Mouse (Mus musculus) embryonic stem cell, embryonic (primary cell): Measurements from ENCODE around the gene Ets1.

Experiments
- CTCF ChIA-PET, 4 experiments: fragments of 300-600 bp in 2 of 4; fragments of 350-600 bp in 2 of 4; sonication (Branson Sonifier 250); formaldehyde crosslinking; loops; one replicate each; lab custom pipeline; 2022; ENCODE audit warnings: inconsistent platforms in 2 of 4; lab: Charles Lee
- POLR2A ChIA-PET, 4 experiments: fragments of 300-600 bp in 2 of 4; fragments of 350-600 bp in 2 of 4; sonication (Branson Sonifier 250); formaldehyde crosslinking; loops; one replicate each; lab custom pipeline; 2022; ENCODE audit warnings: antibody characterized with exemption in 4 of 4, inconsistent platforms in 1 of 4; lab: Charles Lee

The Ets1 gene

GRCm38 (mm10) chr9:32730656-32731590 is 94.9 kb downstream of the Ets1 start:
- ChIA-PET POLR2A (interaction anchor here in 2 of 4 experiments (0.6 to 1.4 kb wide), 2 partner anchors 23 to 63 kb away, joined by 3 read pairs; no protein-coding TSS in a partner anchor), CTCF (interaction anchor here in 1 of 4 experiments (1.4 kb wide), 1 partner anchor 325 kb away, joined by 3 read pairs; no protein-coding TSS in a partner anchor)

GRCm38 (mm10) chr9:32731787-32732186 is 95.8 kb downstream of the Ets1 start:
- ChIA-PET CTCF (no interaction called here), POLR2A (no interaction called here)

GRCm38 (mm10) chr9:32735071-32735470 is 99.0 kb downstream of the Ets1 start:
- ChIA-PET POLR2A (no interaction called here), CTCF (no interaction called here)

GRCm38 (mm10) chr9:32736051-32736450 is 100.0 kb downstream of the Ets1 start:
- CTCF ChIA-PET: no interaction called here
- POLR2A ChIA-PET: interaction anchor here in 1 of 4 experiments (0.6 kb wide), 1 partner anchor 21 kb away, joined by 4 read pairs; no protein-coding TSS in a partner anchor

GRCm38 (mm10) chr9:32739988-32740387 is 104.0 kb downstream of the Ets1 start:
- POLR2A ChIA-PET: no interaction called here
- CTCF ChIA-PET: no interaction called here

GRCm38 (mm10) chr9:32740751-32741387 is 104.8 kb downstream of the Ets1 start:
- ChIA-PET CTCF (no interaction called here), POLR2A (no interaction called here)

- ChIA-PET POLR2A (no interaction called here), CTCF (no interaction called here)
Measured at GRCm38 (mm10) chr9:32741681-32742080, 105.7 kb downstream of the Ets1 start.

- ChIA-PET POLR2A (no interaction called here), CTCF (interaction anchor here in 1 of 4 experiments (0.9 kb wide), 1 partner anchor 17 kb away, joined by 3 read pairs; no protein-coding TSS in a partner anchor)
Measured at GRCm38 (mm10) chr9:32743157-32743556, 107.1 kb downstream of the Ets1 start.

GRCm38 (mm10) chr9:32743642-32744161 is 107.7 kb downstream of the Ets1 start:
- POLR2A ChIA-PET: no interaction called here
- CTCF ChIA-PET: interaction anchor here in 1 of 4 experiments (0.9 kb wide), 1 partner anchor 17 kb away, joined by 3 read pairs; no protein-coding TSS in a partner anchor

GRCm38 (mm10) chr9:32744288-32744687 is 108.3 kb downstream of the Ets1 start:
- POLR2A ChIA-PET: no interaction called here
- CTCF ChIA-PET: interaction anchor here in 1 of 4 experiments (0.9 kb wide), 1 partner anchor 18 kb away, joined by 3 read pairs; no protein-coding TSS in a partner anchor

GRCm38 (mm10) chr9:32745079-32745763 is 109.2 kb downstream of the Ets1 start:
- ChIA-PET POLR2A (no interaction called here), CTCF (no interaction called here)

GRCm38 (mm10) chr9:32745998-32746397 is 110.0 kb downstream of the Ets1 start:
- CTCF ChIA-PET: no interaction called here
- POLR2A ChIA-PET: no interaction called here

GRCm38 (mm10) chr9:32746615-32747014 is 110.6 kb downstream of the Ets1 start:
- CTCF ChIA-PET: no interaction called here
- POLR2A ChIA-PET: no interaction called here

GRCm38 (mm10) chr9:32747624-32748023 is 111.6 kb downstream of the Ets1 start:
- POLR2A ChIA-PET: no interaction called here
- CTCF ChIA-PET: no interaction called here

- POLR2A ChIA-PET: no interaction called here
- CTCF ChIA-PET: no interaction called here
Measured at GRCm38 (mm10) chr9:32748552-32748951, 112.5 kb downstream of the Ets1 start.

- CTCF ChIA-PET: no interaction called here
- POLR2A ChIA-PET: no interaction called here
Measured at GRCm38 (mm10) chr9:32749721-32750480, 113.9 kb downstream of the Ets1 start.

- ChIA-PET CTCF (no interaction called here), POLR2A (no interaction called here)
Measured at GRCm38 (mm10) chr9:32752602-32753001, 116.6 kb downstream of the Ets1 start.

GRCm38 (mm10) chr9:32754311-32754710 is 118.3 kb downstream of the Ets1 start:
- CTCF ChIA-PET: interaction anchor here in 2 of 4 experiments (0.6 to 0.7 kb wide), 2 partner anchors 162 to 236 kb away, joined by 3 read pairs; no protein-coding TSS in a partner anchor
- POLR2A ChIA-PET: interaction anchor here in 2 of 4 experiments (0.6 to 0.7 kb wide), 3 partner anchors 25 to 78 kb away, joined by 4 read pairs; no protein-coding TSS in a partner anchor
